Mouse (Mus musculus) stomach, embryonic 14.5 days (tissue): ENCODE results near the gene Trpc2. TPM values are rescaled to one million over a fixed set of nuclear protein-coding genes. Genes with fewer than 3 reads are reported as not detected.

ENCODE experiments used
- ATAC-seq: fragments of 200-750 bp; cut with Nextera tagmentation; 2 replicates; pipeline ENCODE4 v1.8.0; 2017; ENCODE audit warnings: low read depth, moderate TSS enrichment; ENCODE audit not compliant: insufficient number of reproducible peaks, insufficient read depth, low FRiP score
- H3K27ac ChIP-seq: fragments of 300-500 bp; sonication (generic); 2 replicates; pipeline ENCODE4 v1.5.1; 2014; ENCODE audit warnings: mild to moderate bottlenecking, low read length, moderate library complexity, mixed read lengths
- H3K27me3 ChIP-seq: fragments of 300-500 bp; sonication (generic); 2 replicates; pipeline ENCODE4 v1.6.1; 2014; ENCODE audit warnings: low read length, control low read depth, mixed read lengths; ENCODE audit not compliant: control insufficient read depth, insufficient read depth
- H3K36me3 ChIP-seq: fragments of 300-500 bp; sonication (generic); 2 replicates; pipeline ENCODE4 v1.6.1; 2014; ENCODE audit warnings: mild to moderate bottlenecking, control low read depth, low read length, moderate library complexity, mixed read lengths; ENCODE audit not compliant: control insufficient read depth, insufficient read depth
- H3K4me1 ChIP-seq: fragments of 300-500 bp; sonication (generic); 2 replicates; pipeline ENCODE4 v1.6.1; 2014; ENCODE audit warnings: low read length, control low read depth, mixed read lengths; ENCODE audit not compliant: control insufficient read depth, insufficient read depth
- H3K4me2 ChIP-seq: fragments of 300-500 bp; sonication (generic); replicated peaks from 2 replicates; pipeline ENCODE4 v1.6.1; 2014; ENCODE audit warnings: low read depth, low read length, control low read depth
- H3K4me3 ChIP-seq: fragments of 300-500 bp; sonication (generic); 2 replicates; pipeline ENCODE4 v1.5.1; 2014; ENCODE audit warnings: low read depth, low read length, control low read depth
- H3K9ac ChIP-seq: fragments of 300-500 bp; sonication (generic); replicated peaks from 2 replicates; pipeline ENCODE4 v1.6.1; 2014; ENCODE audit warnings: low read depth, mild to moderate bottlenecking, control low read depth, low read length, moderate library complexity, mixed read lengths
- H3K9me3 ChIP-seq: fragments of 300-500 bp; sonication (generic); 2 replicates; pipeline ENCODE4 v1.6.1; 2016; ENCODE audit warnings: low read depth, low read length, control low read depth; ENCODE audit not compliant: control insufficient read depth
- WGBS: fragments of 180-500 bp; shearing (Covaris S2); extraction: QIAGEN DNeasy Blood & Tissue Kit; methylation state at CpG from one replicate; pipeline ENCODE4 v1.1.7; 2014; 5-methylcytosine and 5-hydroxymethylcytosine counted together
- polyA plus RNA-seq: library from polyadenylated mRNA; unstranded; fragments of >200 nt; fragmentation: Nextera tagmentation; extraction: Ambion mirVana; gene quantifications from 2 replicates; pipeline ENCODE4 v1.2.1, GENCODE M21; 2014

Gene Trpc2
- polyA plus RNA-seq, 1 experiment from 2014 or later, result not detected

DNA sequence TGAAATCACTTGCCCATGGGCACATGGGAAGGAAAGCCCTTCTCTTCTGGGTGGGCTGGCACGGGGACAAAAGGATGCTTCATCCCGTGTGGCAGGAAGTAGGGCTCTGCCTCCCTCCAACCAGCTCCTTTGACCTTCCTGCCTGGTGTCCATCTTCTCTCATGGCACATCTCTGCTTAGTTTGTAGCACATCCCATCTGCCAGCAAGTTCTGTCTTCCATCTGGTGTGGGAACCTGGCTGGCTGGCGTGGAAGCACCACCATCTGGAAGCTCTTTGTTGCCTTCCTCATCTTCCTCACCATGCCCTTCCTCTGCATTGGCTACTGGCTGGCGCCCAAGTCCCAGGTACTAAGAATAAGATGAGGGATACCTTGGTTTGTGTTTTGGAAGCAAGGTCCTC, 4.4 kb downstream of the Trpc2 start:
- Histone ChIP-seq H3K4me3 (no peak overlapping the region), H3K36me3 (peaks cover 9% of the 10 kb centered on the region), H3K4me1 (no peaks in the 10 kb centered on the region), H3K9me3 (no peaks in the 10 kb centered on the region), H3K4me2 (no peak overlapping the region), H3K27ac (no peak overlapping the region), H3K27me3 (no peaks in the 10 kb centered on the region), H3K9ac (no peak overlapping the region)
- 82% methylated on average over 4 of the region's 4 CpGs for WGBS
- no peak for ATAC-seq

DNA sequence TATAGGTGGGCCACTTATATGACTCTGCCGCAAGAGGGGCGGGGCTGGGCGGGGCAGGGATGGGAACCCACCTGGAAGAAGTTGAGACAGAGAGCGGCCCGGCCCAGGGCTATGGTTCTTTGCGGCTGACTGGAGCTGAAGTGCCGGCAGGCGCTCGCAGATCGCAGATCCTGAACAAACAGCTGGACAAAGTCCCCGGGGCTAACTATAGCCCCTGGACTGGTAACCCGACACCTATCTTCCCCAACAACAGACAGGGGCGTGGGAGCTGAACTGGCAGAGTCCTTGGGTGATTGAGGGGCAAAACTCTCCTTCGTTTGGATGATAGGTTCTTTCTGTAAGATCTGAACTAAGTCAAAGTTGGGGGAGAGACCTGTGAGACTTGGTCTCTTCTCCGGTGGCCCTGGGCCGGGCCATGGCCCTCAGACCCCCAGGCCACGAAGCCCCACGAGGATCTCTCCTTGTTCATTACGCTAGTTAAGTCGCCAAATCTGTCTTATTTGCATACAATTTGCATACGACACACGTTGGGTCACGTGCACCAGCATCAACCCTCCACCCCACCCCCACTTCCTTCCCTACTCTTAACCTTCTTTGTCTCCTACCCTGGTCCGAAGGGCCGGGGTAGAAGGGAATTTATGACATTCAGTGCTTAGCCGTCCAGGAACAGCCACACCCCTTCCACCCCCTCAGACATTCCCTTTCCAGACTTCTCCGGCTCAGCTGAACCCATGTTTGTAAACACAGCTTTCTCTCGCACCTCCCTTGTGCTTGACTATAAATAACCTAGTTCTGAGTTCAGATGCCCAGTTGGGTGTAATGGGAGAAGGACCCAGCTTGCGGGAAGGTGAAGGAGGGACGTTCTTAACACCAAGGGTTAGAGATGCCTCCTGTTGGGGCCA, 17.1 kb downstream of the Trpc2 start:
- Histone ChIP-seq H3K36me3 (no peaks in the 10 kb centered on the region), H3K4me2 (peak overlapping the region; percentile 35), H3K9me3 (no peaks in the 10 kb centered on the region), H3K27me3 (no peaks in the 10 kb centered on the region), H3K4me3 (peak overlapping the region; percentile 2; the same call in 1 of the 2 replicates), H3K9ac (no peak overlapping the region), H3K27ac (no peak overlapping the region), H3K4me1 (0 out of 2 replicates have a peak, but pooled peaks cover 10% of the 10 kb centered on the region)
- ATAC-seq, result peak; percentile 57; the same call in 1 of the 2 replicates
- WGBS, result 6% methylated on average over 30 of the region's 30 CpGs

DNA sequence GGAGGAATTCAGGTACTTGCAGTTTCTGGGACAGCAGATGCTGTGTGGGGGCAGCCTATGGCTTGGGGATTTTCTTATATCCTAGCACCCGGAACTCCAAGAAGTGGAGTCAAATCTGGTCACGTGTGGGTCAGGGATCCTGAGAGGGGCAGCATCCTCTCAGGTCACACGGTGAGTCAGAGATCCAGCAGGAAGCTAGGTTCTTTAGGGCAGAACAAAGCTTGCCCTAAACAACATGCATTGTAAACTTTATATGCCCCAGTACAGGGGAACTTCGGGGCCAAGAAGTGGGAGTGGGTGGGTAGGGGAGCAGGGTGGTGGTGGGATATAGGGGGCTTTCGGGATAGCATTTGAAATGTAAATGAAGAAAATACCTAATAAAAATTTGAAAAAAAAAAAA, 18.0 kb downstream of the Trpc2 start:
- Histone ChIP-seq H3K4me1 (0 out of 2 replicates have a peak, but pooled peaks cover 10% of the 10 kb centered on the region), H3K4me2 (no peak overlapping the region), H3K4me3 (no peak overlapping the region), H3K27ac (no peak overlapping the region), H3K27me3 (no peaks in the 10 kb centered on the region), H3K9me3 (no peaks in the 10 kb centered on the region), H3K9ac (no peak overlapping the region), H3K36me3 (no peaks in the 10 kb centered on the region)
- 59% methylated on average over 5 of the region's 5 CpGs for WGBS
- ATAC-seq, result no peak

DNA sequence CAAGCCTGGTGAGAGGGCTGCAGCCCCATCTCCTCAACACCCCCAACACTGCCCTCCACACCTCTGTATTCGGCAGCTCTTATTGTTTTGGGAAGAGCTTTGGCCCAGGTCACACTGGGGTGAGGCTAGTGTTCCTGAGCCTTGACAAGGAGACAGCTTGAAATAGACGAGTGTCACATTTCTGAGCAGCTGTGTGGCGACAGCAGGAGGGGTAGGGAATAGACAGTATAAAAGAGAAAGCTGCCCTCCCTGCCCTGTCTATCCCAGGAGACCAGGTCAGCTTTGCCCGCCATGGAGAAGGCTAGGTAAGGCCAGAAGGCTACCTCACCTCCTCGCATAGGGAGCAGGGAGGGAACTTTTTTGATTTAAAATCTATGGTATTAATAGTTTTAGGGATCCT, 18.6 kb downstream of the Trpc2 start, which contains the start of gene Art1:
Gene Art1, plus strand, starts transcription at position 257 of the 400 bp plus-strand sequence.
- Histone ChIP-seq H3K4me3 (no peak within 1 kb of the TSS), H3K9me3 (no peaks in the 10 kb centered on the region), H3K27ac (no peak within 1 kb of the TSS), H3K4me2 (no peak within 1 kb of the TSS), H3K36me3 (no peaks in the 10 kb centered on the region), H3K27me3 (no peaks in the 10 kb centered on the region), H3K4me1 (0 out of 2 replicates have a peak, but pooled peaks cover 10% of the 10 kb centered on the region), H3K9ac (no peak within 1 kb of the TSS)
- WGBS, result 56% methylated on average over 5 of the region's 5 CpGs
- ATAC-seq, result no peak

DNA sequence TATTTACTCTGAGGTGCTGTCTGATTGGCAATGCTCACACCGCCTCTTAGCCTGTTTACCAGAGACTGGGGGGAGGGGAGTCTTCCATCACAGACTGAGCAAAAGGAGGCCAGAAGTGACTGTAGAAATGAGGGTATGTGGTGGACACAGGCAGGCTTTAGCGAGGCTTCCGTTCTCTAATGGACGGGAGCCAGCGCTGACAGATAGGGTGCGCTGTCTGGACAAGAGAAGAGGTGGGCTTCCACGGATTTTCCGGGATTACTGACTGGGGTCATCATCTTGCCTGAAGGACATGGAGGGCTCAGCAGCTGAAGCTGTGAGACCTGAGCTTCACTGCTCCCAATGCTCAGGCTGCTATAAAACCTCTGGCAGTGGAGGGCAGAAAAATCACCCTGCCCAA, 19.3 kb downstream of the Trpc2 start:
- H3K4me1 ChIP-seq, result peaks cover 17% of the 10 kb centered on the region; the same call in 1 of the 2 replicates
- H3K27me3 ChIP-seq, result no peaks in the 10 kb centered on the region
- H3K36me3 ChIP-seq, result no peaks in the 10 kb centered on the region
- no peaks in the 10 kb centered on the region for H3K9me3 ChIP-seq
- WGBS, result 49% methylated on average over 8 of the region's 8 CpGs
- no peak overlapping the region for H3K9ac ChIP-seq
- no peak overlapping the region for H3K4me3 ChIP-seq
- no peak for ATAC-seq
- H3K27ac ChIP-seq, result no peak overlapping the region
- no peak overlapping the region for H3K4me2 ChIP-seq

DNA sequence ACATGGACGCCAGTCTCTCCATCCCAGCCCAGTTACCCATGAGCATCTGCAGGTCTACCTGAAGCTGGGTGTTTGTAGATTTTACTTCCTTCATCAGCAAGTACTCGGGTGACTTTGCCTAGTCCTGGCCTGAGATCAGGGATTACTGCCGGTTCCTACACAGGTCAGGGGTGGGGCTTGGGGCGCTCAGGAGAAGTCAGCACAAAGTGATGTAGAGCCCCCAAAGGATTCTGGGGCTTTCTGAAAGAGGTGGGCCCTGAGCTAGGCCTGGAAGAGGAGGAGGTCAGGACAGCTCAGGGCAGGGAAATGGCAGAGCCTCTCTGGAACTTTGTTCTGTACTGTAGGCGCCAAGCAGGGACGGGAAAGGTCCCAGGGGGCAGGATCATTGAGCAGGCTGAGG, 19.8 kb downstream of the Trpc2 start:
- H3K4me3 ChIP-seq, result no peak overlapping the region
- H3K9me3 ChIP-seq, result no peaks in the 10 kb centered on the region
- H3K4me1 ChIP-seq, result peaks cover 17% of the 10 kb centered on the region; the same call in 1 of the 2 replicates
- H3K27me3 ChIP-seq, result no peaks in the 10 kb centered on the region
- no peak overlapping the region for H3K4me2 ChIP-seq
- no peak overlapping the region for H3K9ac ChIP-seq
- H3K27ac ChIP-seq, result no peak overlapping the region
- H3K36me3 ChIP-seq, result no peaks in the 10 kb centered on the region
- 39% methylated on average over 6 of the region's 6 CpGs for WGBS
- no peak for ATAC-seq

DNA sequence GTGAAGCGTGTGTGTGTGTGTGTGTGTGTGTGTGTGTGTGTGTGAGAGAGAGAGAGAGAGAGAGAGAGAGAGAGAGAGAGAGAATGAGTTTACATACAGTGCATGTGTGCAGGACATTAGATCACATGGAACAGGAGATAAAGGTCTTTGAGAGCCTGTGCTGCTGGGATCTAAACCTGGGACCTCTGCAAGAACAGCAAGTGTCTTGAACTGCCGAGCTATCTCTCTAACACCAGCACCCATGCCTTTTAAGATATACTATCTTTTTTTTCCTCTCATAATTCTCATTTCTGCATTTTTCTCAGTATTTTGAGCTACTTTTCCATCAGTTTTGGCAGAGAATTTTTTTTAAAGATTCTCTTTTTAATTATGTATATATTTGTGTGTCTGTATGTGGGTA, 20.6 kb downstream of the Trpc2 start:
- no peak overlapping the region for H3K9ac ChIP-seq
- no peaks in the 10 kb centered on the region for H3K36me3 ChIP-seq
- no peak overlapping the region for H3K27ac ChIP-seq
- ATAC-seq, result no peak
- WGBS, result 74% methylated on average over 2 of the region's 2 CpGs
- no peak overlapping the region for H3K4me2 ChIP-seq
- H3K27me3 ChIP-seq, result no peaks in the 10 kb centered on the region
- no peak overlapping the region for H3K4me3 ChIP-seq
- H3K9me3 ChIP-seq, result no peaks in the 10 kb centered on the region
- peaks cover 17% of the 10 kb centered on the region; the same call in 1 of the 2 replicates for H3K4me1 ChIP-seq

DNA sequence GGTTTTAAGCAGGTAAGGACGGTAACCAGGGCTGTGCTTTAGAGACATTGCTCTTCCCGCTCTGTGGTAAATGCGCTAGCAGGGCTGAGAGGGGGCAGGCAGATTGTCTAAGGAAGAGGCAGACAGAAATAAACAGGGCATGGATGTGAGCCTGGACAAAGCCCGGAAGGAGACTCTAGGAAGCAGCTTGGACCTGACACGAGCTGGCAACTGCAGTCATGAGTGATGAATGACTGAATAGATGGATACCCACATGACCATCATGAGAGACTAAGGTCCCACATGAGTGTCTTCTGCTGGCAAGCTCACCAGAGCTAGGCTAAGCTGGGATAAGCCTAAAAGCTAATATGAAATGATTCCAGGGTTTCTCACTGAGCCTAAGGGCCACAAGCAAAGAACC, 21.2 kb downstream of the Trpc2 start:
- 57% methylated on average over 5 of the region's 5 CpGs for WGBS
- no peak for ATAC-seq

More for the DNA sequence above, 21.2 kb downstream of the Trpc2 start:
- peaks cover 17% of the 10 kb centered on the region; the same call in 1 of the 2 replicates for H3K4me1 ChIP-seq
- no peaks in the 10 kb centered on the region for H3K27me3 ChIP-seq
- H3K9me3 ChIP-seq, result no peaks in the 10 kb centered on the region
- no peak overlapping the region for H3K4me2 ChIP-seq
- H3K27ac ChIP-seq, result no peak overlapping the region
- H3K4me3 ChIP-seq, result no peak overlapping the region
- no peaks in the 10 kb centered on the region for H3K36me3 ChIP-seq
- H3K9ac ChIP-seq, result no peak overlapping the region
